Comparison of ENCODE assay signal across 18 mouse cellular contexts in genomic region chr8:105992499-105992898, GRCm38 (mm10). TPM values are rescaled to one million over a fixed set of nuclear protein-coding genes. Genes with fewer than 3 reads are reported as not detected.
DNase-seq lines count a peak whose midpoint lies in the region; ATAC-seq and TF ChIP-seq lines count a peak whose summit lies in the region.
"Had no signal": no experiment of that assay in that cellular context is flagged by ENCODE, and none has a peak within 500 bp of the region (broad histone marks: within the 10 kb centered on the region; RNA-seq: fewer than 3 reads in every experiment).

No protein-coding gene starts in this region.

- dilution Hi-C loops in CH12.LX (cut with MboI; ENCODE audit: extremely low pct_ligation_motif_present, extremely low pct_unique_long_range_greater_than_20kb, low sequenced_read_pairs) = no loop called here

- no peaks in the 10 kb centered on the region for H3K79me2 ChIP-seq in CH12.LX (replicated peaks; ENCODE audit: control insufficient read depth, extremely low read depth, insufficient read depth, poor library complexity, severe bottlenecking)

- intact Hi-C loops in left cerebral cortex, postnatal 25 days (cut with DNase I) = no loop called here

- TF ChIP-seq CTCF in CH12.LX (conservative IDR thresholded peaks at IDR 0.05 in 1 of 2, IDR thresholded peaks at IDR 0.05 in 1 of 2; ENCODE audit: low read depth in 2 of 2, low read length in 2 of 2) = no peak
- TF ChIP-seq CTCF in lung, adult 2 months (IDR thresholded peaks at IDR 0.05; ENCODE audit: insufficient read depth, low read length) = no peak

- TF ChIP-seq RAD21 in CH12.LX (IDR thresholded peaks at IDR 0.05; ENCODE audit: low read depth, low read length) = no peak

- H3K4me2 ChIP-seq in CH12.LX (ENCODE audit: insufficient read depth, low read depth, poor library complexity, severe bottlenecking) = peak overlapping the region; percentile 83
- H3K4me2 ChIP-seq: midbrain, embryonic 13.5 days had no signal

- 41% methylated on average over 5 of the region's 5 CpGs for WGBS in lung, adult 2 months

- H3K9ac ChIP-seq in CH12.LX (ENCODE audit: insufficient read depth, low read depth) = no peak overlapping the region
- H3K9ac ChIP-seq: midbrain, embryonic 13.5 days had no signal

- in situ Hi-C loops in CH12.LX (cut with MboI; ENCODE audit: low pct_ligation_motif_present, low pct_unique_long_range_greater_than_20kb, low sequenced_read_pairs) = loop anchor here (5.0 kb wide), 1 partner anchor 35 kb away; no protein-coding TSS in a partner anchor

- peak overlapping the region; percentile 28; the same call in 1 of the 2 replicates for H3K27ac ChIP-seq in CH12.LX (ENCODE audit: insufficient read depth, low read depth)
- H3K27ac ChIP-seq: midbrain, embryonic 13.5 days had no signal

- peak; percentile 68 for ATAC-seq in neutrophil, adult 5-6 weeks (ENCODE audit: extremely low read depth, insufficient number of reproducible peaks, low FRiP score, poor library complexity, severe bottlenecking)
- ATAC-seq: forebrain, embryonic 16.5 days; hindbrain, embryonic 16.5 days; midbrain, embryonic 13.5 days had no signal

- H3K4me1 ChIP-seq in CH12.LX (ENCODE audit: control insufficient read depth in 1 of 2, insufficient read depth in 2 of 2) = peaks cover 16 to 44% of the 10 kb centered on the region in 2 experiments
- H3K4me1 ChIP-seq in lung, adult 2 months (ENCODE audit: control insufficient read depth, insufficient read depth, low read length) = peaks cover 4% of the 10 kb centered on the region

- TF ChIP-seq POLR2A in CH12.LX (IDR thresholded peaks at IDR 0.05; ENCODE audit: low read depth, low read length) = no peak
- TF ChIP-seq POLR2A in lung, adult 2 months (IDR thresholded peaks at IDR 0.05; ENCODE audit: borderline replicate concordance, extremely low read depth, low read depth, low read length) = no peak

- H3K36me3 ChIP-seq in CH12.LX (replicated peaks in 1 of 2; ENCODE audit: control insufficient read depth in 1 of 2, insufficient read depth in 1 of 2, low read length in 1 of 2) = no peaks in the 10 kb centered on the region
- H3K36me3 ChIP-seq: midbrain, embryonic 13.5 days had no signal

- peak; percentile 93 for TF ChIP-seq EP300 in CH12.LX (IDR thresholded peaks at IDR 0.05; ENCODE audit: low read length)

- no peaks in the 10 kb centered on the region for H3K9me3 ChIP-seq in CH12.LX (replicated peaks; ENCODE audit: low read length)
- H3K9me3 ChIP-seq: midbrain, embryonic 13.5 days had no signal

- peaks cover 4% of the 10 kb centered on the region for H3K27me3 ChIP-seq in CH12.LX (replicated peaks)

- DNase-seq in CH12.LX (ENCODE audit: extremely low read depth) = peak; percentile 87
- peak; percentile 20 for DNase-seq in lung, adult 2 months
- DNase-seq in thymus, postnatal 14 days = peak; percentile 89
- no peak for DNase-seq in left cerebral cortex, postnatal 25 days (ENCODE audit: low spot score in 2 of 2)
- DNase-seq in frontal cortex, adult 2 months (ENCODE audit: extremely low spot score in 1 of 2, low spot score in 1 of 2) = no peak
- no peak for DNase-seq in retina, embryonic 14.5 days (ENCODE audit: low spot score)
- DNase-seq: cerebellum, postnatal 36 days; heart, adult 11 months; right cerebral cortex, postnatal 25 days had no signal

- no peak overlapping the region for H3K4me3 ChIP-seq in CH12.LX (replicated peaks in 1 of 3; ENCODE audit: low read depth in 2 of 3, low read length in 2 of 3, poor library complexity in 1 of 3)
- no peak overlapping the region for H3K4me3 ChIP-seq in lung, adult 2 months (replicated peaks; ENCODE audit: extremely low read depth, low read depth, low read length)
- H3K4me3 ChIP-seq: midbrain, embryonic 13.5 days had no signal

TF ChIP-seq in CH12.LX, 34 proteins besides CTCF, POLR2A, EP300 and RAD21 (continues in another document):
- TF ChIP-seq CHD2 (IDR thresholded peaks at IDR 0.05; ENCODE audit: low read length) (peak; percentile 96), MAZ (IDR thresholded peaks at IDR 0.05; ENCODE audit: low read depth, low read length) (no peak), SIN3A (IDR thresholded peaks at IDR 0.05; ENCODE audit: low read length) (peak; percentile 73), ETS1 (conservative IDR thresholded peaks at IDR 0.05; ENCODE audit: low read depth, low read length) (peak; percentile 68; the same call in 1 of the 2 replicates), BHLHE40 (IDR thresholded peaks at IDR 0.05; ENCODE audit: low read depth, low read length) (peak; percentile 92), PAX5 (IDR thresholded peaks at IDR 0.05; ENCODE audit: low read length) (no peak), IRF4 (IDR thresholded peaks at IDR 0.05; ENCODE audit: low read depth, low read length) (peak; percentile 97), RCOR1 (conservative IDR thresholded peaks at IDR 0.05; ENCODE audit: low read depth, low read length) (peak; percentile 85; the same call in 1 of the 2 replicates), NELFE (IDR thresholded peaks at IDR 0.05; ENCODE audit: low read depth, low read length) (no peak), POLR2AphosphoS2 (IDR thresholded peaks at IDR 0.05; ENCODE audit: low read depth, low read length) (no peak), ZKSCAN1 (IDR thresholded peaks at IDR 0.05; ENCODE audit: borderline replicate concordance, low read depth, low read length) (no peak; the same call in 1 of the 2 replicates), HCFC1 (IDR thresholded peaks at IDR 0.05; ENCODE audit: low read depth, low read length) (peak; percentile 46), TCF12 (IDR thresholded peaks at IDR 0.05; ENCODE audit: low read depth, low read length) (peak; percentile 67; the same call in 1 of the 2 replicates), MAFK (IDR thresholded peaks at IDR 0.05; ENCODE audit: insufficient replicate concordance, low read length) (peak; percentile 70; the same call in 1 of the 2 replicates), ZNF384 (IDR thresholded peaks at IDR 0.05; ENCODE audit: low read depth, low read length) (peak; percentile 99), USF2 (conservative IDR thresholded peaks at IDR 0.05; ENCODE audit: low read depth, low read length) (no peak), MEF2A (IDR thresholded peaks at IDR 0.05; ENCODE audit: borderline replicate concordance, low read depth, low read length) (peak; percentile 70; the same call in 1 of the 2 replicates), JUND (conservative IDR thresholded peaks at IDR 0.05; ENCODE audit: low read depth, low read length) (no peak), MXI1 (IDR thresholded peaks at IDR 0.05; ENCODE audit: low read depth, low read length) (peak; percentile 46; the same call in 1 of the 2 replicates), CHD1 (IDR thresholded peaks at IDR 0.05; ENCODE audit: low read depth, low read length) (no peak), ZMIZ1 (IDR thresholded peaks at IDR 0.05; ENCODE audit: low read depth, low read length) (no peak), ZC3H11A (IDR thresholded peaks at IDR 0.05; ENCODE audit: low read depth, low read length) (no peak), GABPA (IDR thresholded peaks at IDR 0.05; ENCODE audit: insufficient replicate concordance, low read depth, low read length) (no peak), KAT2A (IDR thresholded peaks at IDR 0.05; ENCODE audit: insufficient replicate concordance, low read length) (no peak), ELF1 (IDR thresholded peaks at IDR 0.05; ENCODE audit: low read depth, low read length) (peak; percentile 39; the same call in 1 of the 2 replicates), E2F4 (IDR thresholded peaks at IDR 0.05; ENCODE audit: insufficient replicate concordance, low read depth, low read length) (no peak), MAX (IDR thresholded peaks at IDR 0.05; ENCODE audit: low read length) (no peak), JUN (IDR thresholded peaks at IDR 0.05; ENCODE audit: insufficient read depth, low read depth, low read length) (no peak), USF1 (IDR thresholded peaks at IDR 0.05; ENCODE audit: low read depth, low read length) (no peak)

RNA-seq across cellular contexts. Expression of gene Dus2, which starts 1.4 kb away (rescaled TPM):
- total RNA-seq in CH12.LX (2012; rRNA removed) = 20.9 and 23.2 TPM in 2 replicates
- total RNA-seq in CH12.LX (2014; rRNA removed) = 20.7 and 23.6 TPM in 2 replicates
- polyA plus RNA-seq in CH12.LX (2012; ENCODE audit: insufficient read length, low read depth) = 27.2 and 27.7 TPM in 2 replicates
- polyA plus RNA-seq in lung, adult 2 months (2012; rRNA removed) = 5.5 and 10.3 TPM in 2 replicates
- total RNA-seq in neutrophil, adult 5-6 weeks (2017) = 19.4 and 19.6 TPM in 2 replicates
- 10 to 100 TPM; 16.7 to 18.9 TPM for total RNA-seq in left cerebral cortex, postnatal 25 days (2021)
- 27.1 and 28.5 TPM in 2 replicates for polyA plus RNA-seq in frontal cortex, adult 2 months (2012; rRNA removed)

RNA-seq across cellular contexts. Expression of gene Dpep3, which starts 13.3 kb away (rescaled TPM):
- total RNA-seq in CH12.LX (2012; rRNA removed) (not detected in 2 replicates), CH12.LX (2014; rRNA removed) (not detected in 2 replicates)
- not detected in 2 replicates for polyA plus RNA-seq in CH12.LX (2012; ENCODE audit: insufficient read length, low read depth)
- 0.30 and 0.55 TPM in 2 replicates for polyA plus RNA-seq in lung, adult 2 months (2012; rRNA removed)
- not detected in 2 replicates for total RNA-seq in neutrophil, adult 5-6 weeks (2017)
- not detected for total RNA-seq in left cerebral cortex, postnatal 25 days (2021)
- not detected in 2 replicates for polyA plus RNA-seq in frontal cortex, adult 2 months (2012; rRNA removed)
- total RNA-seq: left cerebral cortex, postnatal 10 days had no signal
- polyA plus RNA-seq: embryonic facial prominence, embryonic 14.5 days; forebrain, embryonic 16.5 days; heart, postnatal 0 days; hindbrain, embryonic 16.5 days; liver, embryonic 16.5 days; midbrain, embryonic 13.5 days had no signal

RNA-seq across cellular contexts. Expression of gene Dpep2nb, which starts 13.3 kb away (rescaled TPM):
- total RNA-seq in CH12.LX (2012; rRNA removed) = not detected in 2 replicates
- not detected in 2 replicates for total RNA-seq in CH12.LX (2014; rRNA removed)
- polyA plus RNA-seq in CH12.LX (2012; ENCODE audit: insufficient read length, low read depth) = not detected in 2 replicates
- not detected in 2 replicates for polyA plus RNA-seq in lung, adult 2 months (2012; rRNA removed)
- not detected in 2 replicates for total RNA-seq in neutrophil, adult 5-6 weeks (2017)
- total RNA-seq in left cerebral cortex, postnatal 25 days (2021) = not detected
- not detected in 2 replicates for polyA plus RNA-seq in frontal cortex, adult 2 months (2012; rRNA removed)
- total RNA-seq: ES-E14; left cerebral cortex, postnatal 10 days had no signal
- polyA plus RNA-seq: embryonic facial prominence, embryonic 14.5 days; forebrain, embryonic 16.5 days; hindbrain, embryonic 16.5 days; liver, embryonic 16.5 days; midbrain, embryonic 13.5 days had no signal

RNA-seq across cellular contexts. Expression of gene Ddx28, which starts 19.2 kb away (rescaled TPM):
- total RNA-seq in CH12.LX (2012; rRNA removed) (19.8 and 23.3 TPM in 2 replicates), CH12.LX (2014; rRNA removed) (21.6 and 21.8 TPM in 2 replicates)
- polyA plus RNA-seq in CH12.LX (2012; ENCODE audit: insufficient read length, low read depth) = 15.5 and 16.3 TPM in 2 replicates
- polyA plus RNA-seq in lung, adult 2 months (2012; rRNA removed) = 6.5 and 6.7 TPM in 2 replicates
- total RNA-seq in neutrophil, adult 5-6 weeks (2017) = 7.2 and 7.7 TPM in 2 replicates
- 10 to 100 TPM; 12.8 to 13.8 TPM for total RNA-seq in left cerebral cortex, postnatal 25 days (2021)
- polyA plus RNA-seq in frontal cortex, adult 2 months (2012; rRNA removed) = 9.6 and 11.4 TPM in 2 replicates

RNA-seq across cellular contexts. Expression of gene Slc12a4, which starts 26.6 kb away (rescaled TPM):
- 9.4 and 9.7 TPM in 2 replicates for total RNA-seq in CH12.LX (2012; rRNA removed)
- 2.8 and 4.2 TPM in 2 replicates for total RNA-seq in CH12.LX (2014; rRNA removed)
- 7.2 and 8.1 TPM in 2 replicates for polyA plus RNA-seq in CH12.LX (2012; ENCODE audit: insufficient read length, low read depth)
- 84.3 and 96.8 TPM in 2 replicates for polyA plus RNA-seq in lung, adult 2 months (2012; rRNA removed)
- 2.7 and 4.8 TPM in 2 replicates for total RNA-seq in neutrophil, adult 5-6 weeks (2017)
- total RNA-seq in left cerebral cortex, postnatal 25 days (2021) = 10 to 100 TPM; 20.0 to 23.3 TPM
- polyA plus RNA-seq in frontal cortex, adult 2 months (2012; rRNA removed) = 24.9 and 28.3 TPM in 2 replicates

Comparison
In these comparisons a context has a peak if more than half of its experiments do, and no peak if none do; other contexts are left out.
1. DNase-seq: peak in CH12.LX (single experiment), lung, adult 2 months (single experiment) and thymus, postnatal 14 days (single experiment); none in left cerebral cortex, postnatal 25 days (0 of 2), frontal cortex, adult 2 months (0 of 2) and retina, embryonic 14.5 days (single experiment).